Mouse (Mus musculus): ENCODE data around the gene Vti1a. TPM values are rescaled to one million over a fixed set of nuclear protein-coding genes. Genes with fewer than 3 reads are reported as not detected.

Vti1a gene
- polyA plus RNA-seq, 1 experiment from 2014 or later, result 24.5 TPM

GRCm38 (mm10) chr19:55501985-55502384 lies 185.9 kb downstream of the Vti1a start:
- Histone ChIP-seq H3K9me3 (replicated peaks) (no peaks in the 10 kb centered on the region), H3K27me3 (replicated peaks) (no peaks in the 10 kb centered on the region), H3K4me3 (no peak overlapping the region), H3K4me2 (no peak overlapping the region), H3K36me3 (peaks cover 28% of the 10 kb centered on the region; the same call in 1 of the 2 replicates), H3K9ac (no peak overlapping the region), H3K27ac (no peak overlapping the region), H3K4me1 (peaks cover 5% of the 10 kb centered on the region)
- no peak for ATAC-seq
- WGBS (ENCODE audit: insufficient replicate concordance), result 69% methylated on average over 4 of the region's 4 CpGs

- no peak for ATAC-seq
- 82% methylated on average over 4 of the region's 4 CpGs for WGBS (ENCODE audit: insufficient replicate concordance)
- no peak overlapping the region for H3K27ac ChIP-seq
Measured at GRCm38 (mm10) chr19:55503771-55504170, 187.7 kb downstream of the Vti1a start.

GRCm38 (mm10) chr19:55507748-55508147 lies 191.7 kb downstream of the Vti1a start:
- H3K4me2 ChIP-seq, result no peak overlapping the region
- no peaks in the 10 kb centered on the region for H3K4me1 ChIP-seq
- no peak overlapping the region for H3K27ac ChIP-seq
- ATAC-seq, result no peak
- 71% methylated on average over 16 of the region's 16 CpGs for WGBS (ENCODE audit: insufficient replicate concordance)
- no peak overlapping the region for H3K9ac ChIP-seq
- H3K9me3 ChIP-seq (replicated peaks), result no peaks in the 10 kb centered on the region
- H3K36me3 ChIP-seq, result peaks cover 13% of the 10 kb centered on the region; the same call in 1 of the 2 replicates
- no peaks in the 10 kb centered on the region for H3K27me3 ChIP-seq (replicated peaks)
- no peak overlapping the region for H3K4me3 ChIP-seq

More at GRCm38 (mm10) chr19:55503771-55504170, 187.7 kb downstream of the Vti1a start:
- peaks cover 5% of the 10 kb centered on the region; the same call in 1 of the 2 replicates for H3K4me1 ChIP-seq
- peaks cover 27% of the 10 kb centered on the region; the same call in 1 of the 2 replicates for H3K36me3 ChIP-seq
- no peak overlapping the region for H3K4me2 ChIP-seq
- H3K4me3 ChIP-seq, result no peak overlapping the region
- H3K9me3 ChIP-seq (replicated peaks), result no peaks in the 10 kb centered on the region
- no peak overlapping the region for H3K9ac ChIP-seq
- no peaks in the 10 kb centered on the region for H3K27me3 ChIP-seq (replicated peaks)

GRCm38 (mm10) chr19:55508239-55508638 lies 192.1 kb downstream of the Vti1a start:
- Histone ChIP-seq H3K27ac (no peak overlapping the region), H3K36me3 (peaks cover 13% of the 10 kb centered on the region; the same call in 1 of the 2 replicates), H3K4me1 (no peaks in the 10 kb centered on the region), H3K9ac (no peak overlapping the region), H3K9me3 (replicated peaks) (no peaks in the 10 kb centered on the region), H3K4me3 (no peak overlapping the region), H3K27me3 (replicated peaks) (no peaks in the 10 kb centered on the region), H3K4me2 (no peak overlapping the region)
- ATAC-seq, result no peak
- WGBS (ENCODE audit: insufficient replicate concordance), result 88% methylated on average over 4 of the region's 4 CpGs

GRCm38 (mm10) chr19:55508965-55509364 lies 192.9 kb downstream of the Vti1a start:
- Histone ChIP-seq H3K4me3 (no peak overlapping the region), H3K36me3 (peaks cover 13% of the 10 kb centered on the region; the same call in 1 of the 2 replicates)

GRCm38 (mm10) chr19:55509618-55510017 lies 193.5 kb downstream of the Vti1a start:
- Histone ChIP-seq H3K4me3 (no peak overlapping the region), H3K27ac (no peak overlapping the region), H3K27me3 (replicated peaks) (no peaks in the 10 kb centered on the region), H3K36me3 (peaks cover 11% of the 10 kb centered on the region; the same call in 1 of the 2 replicates), H3K4me2 (no peak overlapping the region), H3K9ac (no peak overlapping the region), H3K4me1 (no peaks in the 10 kb centered on the region), H3K9me3 (replicated peaks) (no peaks in the 10 kb centered on the region)
- WGBS (ENCODE audit: insufficient replicate concordance), result 86% methylated on average over 8 of the region's 8 CpGs
- ATAC-seq, result no peak

More at GRCm38 (mm10) chr19:55508965-55509364, 192.9 kb downstream of the Vti1a start:
- no peak for ATAC-seq
- no peaks in the 10 kb centered on the region for H3K27me3 ChIP-seq (replicated peaks)
- 74% methylated on average over 5 of the region's 5 CpGs for WGBS (ENCODE audit: insufficient replicate concordance)
- H3K9me3 ChIP-seq (replicated peaks), result no peaks in the 10 kb centered on the region
- H3K4me2 ChIP-seq, result no peak overlapping the region
- H3K27ac ChIP-seq, result no peak overlapping the region
- H3K9ac ChIP-seq, result no peak overlapping the region
- H3K4me1 ChIP-seq, result no peaks in the 10 kb centered on the region

GRCm38 (mm10) chr19:55513941-55514340 lies 197.8 kb downstream of the Vti1a start:
- no peak overlapping the region for H3K9ac ChIP-seq
- 71% methylated on average over 4 of the region's 4 CpGs for WGBS (ENCODE audit: insufficient replicate concordance)
- no peaks in the 10 kb centered on the region for H3K36me3 ChIP-seq
- no peak overlapping the region for H3K4me2 ChIP-seq
- H3K9me3 ChIP-seq (replicated peaks), result no peaks in the 10 kb centered on the region
- H3K4me3 ChIP-seq, result no peak overlapping the region
- no peak for ATAC-seq
- H3K27me3 ChIP-seq (replicated peaks), result no peaks in the 10 kb centered on the region
- H3K4me1 ChIP-seq, result no peaks in the 10 kb centered on the region
- H3K27ac ChIP-seq, result no peak overlapping the region

- WGBS (ENCODE audit: insufficient replicate concordance), result 63% methylated on average over 2 of the region's 2 CpGs
- Histone ChIP-seq H3K9ac (no peak overlapping the region), H3K4me3 (no peak overlapping the region), H3K27ac (no peak overlapping the region), H3K9me3 (replicated peaks) (no peaks in the 10 kb centered on the region), H3K27me3 (replicated peaks) (no peaks in the 10 kb centered on the region), H3K36me3 (no peaks in the 10 kb centered on the region), H3K4me1 (peaks cover 14% of the 10 kb centered on the region), H3K4me2 (no peak overlapping the region)
- ATAC-seq, result no peak
Measured at GRCm38 (mm10) chr19:55520236-55520635, 204.1 kb downstream of the Vti1a start.

- Histone ChIP-seq H3K36me3 (no peaks in the 10 kb centered on the region), H3K9ac (no peak overlapping the region), H3K27ac (no peak overlapping the region), H3K4me2 (no peak overlapping the region), H3K4me1 (peaks cover 14% of the 10 kb centered on the region), H3K9me3 (replicated peaks) (no peaks in the 10 kb centered on the region), H3K27me3 (replicated peaks) (no peaks in the 10 kb centered on the region), H3K4me3 (no peak overlapping the region)
- whole genome bisulfite sequencing (ENCODE audit: insufficient replicate concordance), result 82% methylated on average over 9 of the region's 9 CpGs
- ATAC-seq, result no peak
Measured at GRCm38 (mm10) chr19:55523340-55523739, 207.2 kb downstream of the Vti1a start.

GRCm38 (mm10) chr19:55524385-55524784 lies 208.3 kb downstream of the Vti1a start:
- Histone ChIP-seq H3K9ac (no peak overlapping the region), H3K9me3 (replicated peaks) (no peaks in the 10 kb centered on the region), H3K27ac (no peak overlapping the region), H3K4me2 (no peak overlapping the region), H3K4me1 (peaks cover 14% of the 10 kb centered on the region), H3K4me3 (no peak overlapping the region), H3K27me3 (replicated peaks) (no peaks in the 10 kb centered on the region), H3K36me3 (no peaks in the 10 kb centered on the region)
- 85% methylated on average over 7 of the region's 7 CpGs for WGBS (ENCODE audit: insufficient replicate concordance)
- ATAC-seq, result no peak

GRCm38 (mm10) chr19:55525056-55525455 lies 209.0 kb downstream of the Vti1a start:
- no peaks in the 10 kb centered on the region for H3K9me3 ChIP-seq (replicated peaks)
- H3K9ac ChIP-seq, result no peak overlapping the region
- peaks cover 14% of the 10 kb centered on the region for H3K4me1 ChIP-seq
- no peak overlapping the region for H3K4me3 ChIP-seq
- H3K27ac ChIP-seq, result no peak overlapping the region
- ATAC-seq, result no peak
- WGBS (ENCODE audit: insufficient replicate concordance), result 79% methylated on average over 3 of the region's 3 CpGs
- H3K36me3 ChIP-seq, result no peaks in the 10 kb centered on the region
- H3K4me2 ChIP-seq, result no peak overlapping the region
- H3K27me3 ChIP-seq (replicated peaks), result no peaks in the 10 kb centered on the region

- Histone ChIP-seq H3K27ac (no peak overlapping the region), H3K9me3 (replicated peaks) (no peaks in the 10 kb centered on the region), H3K36me3 (no peaks in the 10 kb centered on the region), H3K9ac (no peak overlapping the region), H3K27me3 (replicated peaks) (no peaks in the 10 kb centered on the region), H3K4me3 (no peak overlapping the region), H3K4me1 (no peaks in the 10 kb centered on the region), H3K4me2 (no peak overlapping the region)
- 62% methylated on average over 2 of the region's 2 CpGs for WGBS (ENCODE audit: insufficient replicate concordance)
- no peak for ATAC-seq
Measured at GRCm38 (mm10) chr19:55526717-55527235, 210.7 kb downstream of the Vti1a start.

- H3K4me1 ChIP-seq, result no peaks in the 10 kb centered on the region
- H3K36me3 ChIP-seq, result no peaks in the 10 kb centered on the region
- WGBS (ENCODE audit: insufficient replicate concordance), result 68% methylated on average over 3 of the region's 3 CpGs
- no peaks in the 10 kb centered on the region for H3K27me3 ChIP-seq (replicated peaks)
- H3K27ac ChIP-seq, result no peak overlapping the region
- H3K4me3 ChIP-seq, result no peak overlapping the region
- no peak overlapping the region for H3K4me2 ChIP-seq
- no peak for ATAC-seq
- no peaks in the 10 kb centered on the region for H3K9me3 ChIP-seq (replicated peaks)
- no peak overlapping the region for H3K9ac ChIP-seq
Measured at GRCm38 (mm10) chr19:55530041-55530440, 213.9 kb downstream of the Vti1a start.
